Mouse (Mus musculus) left cerebral cortex, postnatal 4 days (tissue): ENCODE measurements at regions not wholly inside any gene's neighbourhood (a gene's known extent, or its start where the extent isn't known, plus 50 kb on each side); places are given as distances from the start of the nearest gene placed in this dataset.
"Not testable (repeated sequence)": the region's sequence is repeated elsewhere in the genome, so short reads cannot be mapped to it uniquely, and the experiment has no call there.

ENCODE experiments used
- DNase-seq: peaks from one replicate; pipeline ENCODE4 v3.0.0-alpha.2; 2022
- intact Hi-C: fragments of 180-260 bp; cut with DNase I; formaldehyde crosslinking; loops from one replicate; pipeline ENCODE4 v1.15.1; 2025

DNA sequence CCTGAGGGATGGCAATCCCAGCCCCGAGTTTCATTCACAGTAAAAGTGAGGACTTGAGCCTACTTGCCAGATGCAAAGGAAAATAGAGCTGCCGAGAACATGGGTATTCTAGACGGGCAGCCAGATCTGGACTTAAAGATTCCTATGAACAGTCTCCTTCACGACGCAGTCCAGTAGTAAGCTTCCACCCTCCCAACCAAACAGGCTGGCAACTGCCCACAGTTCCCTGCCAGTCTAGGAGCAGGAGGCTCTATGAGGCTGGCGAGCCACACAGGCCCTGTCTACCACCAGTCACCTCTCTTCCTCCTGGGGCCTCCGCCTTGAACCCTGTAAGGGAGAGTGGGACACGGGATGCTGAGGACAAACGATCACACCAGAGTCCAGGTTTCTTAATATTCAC lies 153.5 kb upstream of the Snrpn start:
- no peak for DNase-seq
- intact Hi-C loops = no loop called here

DNA sequence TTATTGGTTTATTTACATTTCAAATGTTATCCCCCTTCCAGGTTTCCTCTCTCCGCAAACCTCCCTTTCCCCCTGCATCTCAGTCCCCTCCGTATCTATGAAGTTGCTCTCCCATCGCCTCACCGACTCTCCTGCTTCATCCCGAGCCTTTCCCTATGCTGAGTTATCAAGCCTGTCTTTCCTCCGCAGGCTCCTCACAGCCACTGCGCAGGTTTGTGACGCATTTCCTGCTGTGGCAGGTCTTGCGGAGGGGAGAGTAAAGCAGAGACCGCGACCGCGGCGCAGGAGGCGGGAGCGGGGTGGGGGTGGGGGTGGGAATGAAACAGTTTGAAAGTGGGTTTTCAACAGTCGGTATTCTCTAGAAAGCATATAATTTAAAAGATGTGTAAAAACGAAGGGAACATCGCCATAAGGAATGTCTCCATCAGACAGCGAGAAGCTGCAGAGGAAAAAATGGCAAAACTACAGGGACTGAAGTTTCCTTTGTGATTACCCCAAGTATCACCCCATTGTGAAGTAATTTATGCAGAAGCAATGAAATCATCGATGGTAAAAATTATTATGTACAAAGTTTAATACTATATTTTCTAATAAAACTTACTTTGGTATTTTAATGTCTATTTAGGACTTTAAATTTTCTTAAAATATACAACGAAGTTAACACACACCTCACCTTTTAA lies 104.3 kb upstream of the Snrpn start:
- intact Hi-C loops = not testable (repeated sequence)

DNA sequence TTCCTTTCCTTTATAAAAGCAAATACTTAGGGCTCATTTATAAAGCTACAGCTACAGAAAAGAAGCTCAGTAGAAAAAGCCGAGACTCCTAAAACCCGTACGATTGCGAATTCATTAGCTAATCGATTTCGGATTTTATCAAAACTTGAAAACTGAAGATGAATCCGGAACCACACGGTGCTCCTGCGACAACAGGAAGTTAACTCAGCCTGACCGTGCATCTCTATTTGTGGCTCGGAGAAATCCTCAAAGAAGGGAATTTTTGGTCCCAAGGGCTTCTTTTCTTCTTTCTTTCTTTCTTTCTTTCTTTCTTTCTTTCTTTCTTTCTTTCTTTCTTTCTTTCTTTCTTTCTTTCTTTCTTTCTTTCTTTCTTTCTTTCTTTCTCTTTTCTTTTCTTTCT lies 103.7 kb upstream of the Snrpn start:
- intact Hi-C loops = not testable (repeated sequence)
- DNase-seq = peak; percentile 18

More for the DNA sequence above, 104.3 kb upstream of the Snrpn start:
- DNase-seq = peak; percentile 48

DNA sequence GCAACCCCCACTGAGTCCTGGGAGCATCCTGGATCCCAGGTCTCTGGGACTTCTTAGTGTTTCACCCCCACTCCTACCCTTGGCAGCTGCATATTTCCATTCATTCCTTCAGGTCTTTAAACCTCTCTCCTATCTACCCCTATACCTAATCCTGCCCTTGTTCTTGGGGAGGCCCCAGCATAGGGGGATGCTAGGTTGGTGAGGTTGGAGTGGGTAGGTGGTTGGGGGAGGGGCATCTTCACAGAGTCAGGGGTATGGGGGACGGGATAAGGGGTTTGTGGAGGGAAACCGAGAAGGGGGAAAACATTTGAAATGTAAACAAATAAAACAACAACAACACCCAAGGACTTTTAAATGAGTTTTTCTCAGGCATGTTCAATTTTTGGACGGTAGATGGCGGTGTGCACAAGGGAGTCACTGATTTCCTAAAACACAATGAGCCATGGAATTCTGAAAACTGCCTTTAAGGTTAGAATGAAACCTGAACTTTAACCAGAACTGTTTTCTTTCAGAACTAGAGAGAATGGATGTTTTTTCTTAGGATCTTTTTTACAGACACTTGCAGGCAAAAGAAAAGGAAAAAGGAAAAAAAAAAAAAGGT lies 98.7 kb upstream of the Snrpn start:
- intact Hi-C loops = not testable (repeated sequence)
- DNase-seq = peak; percentile 9

DNA sequence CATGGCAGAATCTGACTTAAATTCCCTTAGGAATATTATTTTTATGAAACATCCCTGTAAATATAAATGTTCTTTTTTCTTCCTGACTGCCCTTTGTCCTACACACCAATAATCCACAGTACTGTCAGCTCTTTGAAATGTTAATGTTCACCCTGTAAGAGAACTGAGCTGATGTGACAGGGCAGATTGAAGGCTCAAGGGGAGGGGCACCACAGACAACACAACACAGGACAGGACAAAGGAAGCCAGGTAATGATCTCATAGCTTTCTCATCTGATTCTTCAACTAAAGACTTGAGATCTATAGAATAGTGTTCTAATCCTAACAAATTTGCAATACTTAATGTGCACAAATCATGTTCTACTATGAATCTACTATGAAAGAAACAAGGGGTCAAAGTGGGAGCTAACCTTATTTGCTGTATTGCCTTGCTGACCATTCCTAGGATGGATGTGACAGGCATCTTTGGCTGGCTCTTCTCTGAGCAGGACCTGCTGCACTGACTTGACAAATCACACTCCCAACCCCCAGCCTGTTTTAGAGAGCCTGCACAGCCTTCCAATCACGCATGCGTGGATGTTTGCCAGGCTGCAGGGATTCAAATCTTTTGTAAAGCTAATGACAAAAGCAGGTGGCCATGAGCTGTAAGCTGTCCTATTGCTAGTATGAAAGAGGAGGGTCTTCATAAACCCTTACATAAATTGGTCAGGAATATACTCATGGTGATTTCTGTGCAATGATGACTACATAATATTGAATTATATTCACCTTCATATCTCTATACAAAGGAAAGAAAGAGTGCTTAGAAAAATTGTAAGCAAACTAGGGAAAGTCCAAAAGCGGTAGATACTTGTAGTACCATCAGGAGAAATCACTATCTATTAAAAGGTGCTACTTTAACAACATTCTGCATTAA lies 76.6 kb upstream of the Snrpn start:
- intact Hi-C loops = not testable (repeated sequence)
- DNase-seq = peak; percentile 46
